Mouse (Mus musculus): ENCODE results near the gene Slc26a9.

- TF ChIP-seq CTCF (IDR thresholded peaks at IDR 0.05; ENCODE audit: low read depth) (no peak), EP300 (optimal IDR thresholded peaks at IDR 0.05) (no peak)
Observed at GRCm38 (mm10) chr1:131696325-131696724, 47.5 kb upstream of the Slc26a9 start.
